Mouse (Mus musculus) lung, adult 2 months (tissue): ENCODE measurements around the gene Urad.

Experiments used
- CTCF ChIP-seq: fragments of 200-500 bp; IDR thresholded peaks from 2 replicates; pipeline ENCODE4 v1.5.1; 2011; ENCODE audit warnings: mild to moderate bottlenecking, low read length, control low read depth; ENCODE audit not compliant: insufficient read depth
- POLR2A ChIP-seq: fragments of 200-500 bp; IDR thresholded peaks from 2 replicates; pipeline ENCODE4 v1.6.1; 2011; ENCODE audit warnings: low read depth, mild to moderate bottlenecking, control low read depth, low read length, borderline replicate concordance; ENCODE audit errors: extremely low read depth

- TF ChIP-seq POLR2A: no peak
- TF ChIP-seq CTCF: peak; percentile 75
Measured at GRCm38 (mm10) chr5:147323237-147323917, 1.1 kb upstream of the Urad start.
